Mouse (Mus musculus): ENCODE data around the gene Hspb9. TPM values are rescaled to one million over a fixed set of nuclear protein-coding genes. Genes with fewer than 3 reads are reported as not detected.

The Hspb9 gene
- total RNA-seq, 2 experiments from 2014 or later: not detected

- no peak for DNase-seq (ENCODE audit: extremely low spot score in 1 of 2, low spot score in 1 of 2)
Observed at GRCm38 (mm10) chr11:100756476-100756875, 42.8 kb downstream of the Hspb9 start.

- no peak for DNase-seq (ENCODE audit: extremely low spot score in 1 of 2, low spot score in 1 of 2)
Observed at GRCm38 (mm10) chr11:100757566-100757965, 43.9 kb downstream of the Hspb9 start.

GRCm38 (mm10) chr11:100758707-100759610 is 45.3 kb downstream of the Hspb9 start:
- DNase-seq (ENCODE audit: extremely low spot score in 1 of 2, low spot score in 1 of 2): peak in 1 of 2 experiments; percentile 28

GRCm38 (mm10) chr11:100759611-100760233 is 46.1 kb downstream of the Hspb9 start, which contains the start of gene Kcnh4:
TSS of gene Kcnh4 (minus strand) at chr11:100759942.
- DNase-seq (ENCODE audit: extremely low spot score in 1 of 2, low spot score in 1 of 2): peak; percentile 48 to 70

GRCm38 (mm10) chr11:100761547-100762045 is 47.9 kb downstream of the Hspb9 start:
- peak; percentile 87 for DNase-seq (ENCODE audit: extremely low spot score in 1 of 2, low spot score in 1 of 2)

GRCm38 (mm10) chr11:100762831-100763230 is 49.2 kb downstream of the Hspb9 start, which contains the start of gene Hcrt:
TSS of gene Hcrt (minus strand) at chr11:100762931.
- no peak for DNase-seq (ENCODE audit: extremely low spot score in 1 of 2, low spot score in 1 of 2)

Other genes starting within 250 kb of the Hspb9 start
- 100 to 1,000 TPM; 106 to 113 TPM for gene Klhl11, start 241.1 kb upstream of the Hspb9 start, total RNA-seq (2021)
- gene Acly, start 185.8 kb upstream of the Hspb9 start, total RNA-seq (2021): 100 to 1,000 TPM; 107 to 112 TPM
- 1 to 10 TPM in 1 of 2 experiments, under 1 TPM in 1; 0.54 to 1.2 TPM for gene Ttc25, start 168.2 kb upstream of the Hspb9 start, total RNA-seq (2021)
- 100 to 1,000 TPM; 365 to 435 TPM for gene Cnp, start 138.9 kb upstream of the Hspb9 start, total RNA-seq (2021)
- gene Nkiras2, start 94.6 kb upstream of the Hspb9 start, total RNA-seq (2021): 10 to 100 TPM; 15.1 to 16.5 TPM
- 100 to 1,000 TPM; 234 to 286 TPM for gene Dnajc7, start 93.7 kb upstream of the Hspb9 start, total RNA-seq (2021)
- gene Zfp385c, start 21.4 kb upstream of the Hspb9 start, total RNA-seq (2021): under 1 TPM in 1 of 2 experiments, not detected in 1; 0.31 TPM
- 1 to 10 TPM; 1.4 to 2.1 TPM for gene Dhx58, start 9.6 kb upstream of the Hspb9 start, total RNA-seq (2021)
- gene Kat2a, start 1.4 kb upstream of the Hspb9 start, total RNA-seq (2021): 10 to 100 TPM; 55.6 to 55.9 TPM
- 100 to 1,000 TPM; 141 to 152 TPM for gene Rab5c, start 24.4 kb downstream of the Hspb9 start, total RNA-seq (2021)
- 1 to 10 TPM; 1.1 to 1.8 TPM for gene Kcnh4, start 46.1 kb downstream of the Hspb9 start, total RNA-seq (2021)
- not detected for gene Hcrt, start 49.1 kb downstream of the Hspb9 start, total RNA-seq (2021)
- 1 to 10 TPM; 5.2 to 6.8 TPM for gene Ghdc, start 57.1 kb downstream of the Hspb9 start, total RNA-seq (2021)
- 10 to 100 TPM; 11.5 to 11.7 TPM for gene Stat5b, start 136.9 kb downstream of the Hspb9 start, total RNA-seq (2021)
- 1 to 10 TPM; 1.1 to 1.7 TPM for gene Stat5a, start 145.5 kb downstream of the Hspb9 start, total RNA-seq (2021)
- 10 to 100 TPM; 32.9 to 34.4 TPM for gene Stat3, start 225.7 kb downstream of the Hspb9 start, total RNA-seq (2021)

Data from layer of hippocampus, postnatal 25 days (tissue).